Mouse (Mus musculus): ENCODE data around the gene Taf1d. TPM values are rescaled to one million over a fixed set of nuclear protein-coding genes. Genes with fewer than 3 reads are reported as not detected.
"Not testable (repeated sequence)": the region's sequence is repeated elsewhere in the genome, so short reads cannot be mapped to it uniquely, and the experiment has no call there.

Gene Taf1d
- total RNA-seq (2021): 129 and 161 TPM in 2 replicates
- long read RNA-seq, partial matches to known transcripts: 4 of 7 reads
- long read RNA-seq, other reads (novel, unspliced or antisense): 2 of 7 reads

- peak; percentile 98 for DNase-seq
Measured at GRCm38 (mm10) chr9:15305503-15306397, at the start of gene Taf1d. TSS of gene Taf1d (plus strand) at chr9:15306214.

DNA sequence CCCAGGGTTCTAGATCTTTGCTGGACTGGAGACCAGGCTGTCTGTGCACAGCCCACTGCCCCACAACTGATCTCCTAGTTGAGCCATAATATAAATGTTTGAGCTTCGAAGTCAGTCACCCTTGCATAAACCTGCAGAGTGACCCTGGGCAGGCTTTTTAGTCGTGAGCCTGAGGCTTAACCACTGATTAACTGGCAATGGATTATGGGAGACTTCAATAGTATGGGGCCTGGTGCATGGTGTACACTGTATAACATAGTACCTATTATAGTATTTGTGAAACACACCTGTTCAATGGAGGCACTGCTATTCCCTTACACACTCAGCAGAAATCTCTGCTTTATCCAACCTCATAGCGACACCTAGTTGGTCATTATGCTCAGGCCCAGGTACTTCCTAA lies 49.8 kb upstream of the Taf1d start:
- no peak for DNase-seq

- DNase-seq: no peak
Measured at GRCm38 (mm10) chr9:15261980-15262379, 44.0 kb upstream of the Taf1d start.

DNA sequence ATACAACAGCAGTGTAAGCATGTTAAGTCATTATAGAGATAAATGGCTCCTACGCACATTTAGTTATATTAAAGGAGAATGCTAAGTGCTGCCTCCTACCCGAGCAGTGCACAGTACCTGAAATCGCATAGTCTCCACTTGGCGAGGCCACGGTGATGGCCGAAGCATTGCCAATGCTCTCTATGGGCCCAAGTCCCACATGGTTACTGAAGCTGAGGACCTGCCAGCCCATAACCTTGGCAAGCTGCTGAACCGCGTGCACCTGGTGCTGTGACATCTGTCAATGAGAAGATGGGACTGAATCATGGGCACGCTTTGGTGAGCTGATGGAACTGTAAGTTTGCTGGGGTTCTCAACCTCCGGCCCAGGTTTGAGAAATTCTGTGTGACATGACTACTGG lies 42.5 kb upstream of the Taf1d start:
- DNase-seq: no peak

DNA sequence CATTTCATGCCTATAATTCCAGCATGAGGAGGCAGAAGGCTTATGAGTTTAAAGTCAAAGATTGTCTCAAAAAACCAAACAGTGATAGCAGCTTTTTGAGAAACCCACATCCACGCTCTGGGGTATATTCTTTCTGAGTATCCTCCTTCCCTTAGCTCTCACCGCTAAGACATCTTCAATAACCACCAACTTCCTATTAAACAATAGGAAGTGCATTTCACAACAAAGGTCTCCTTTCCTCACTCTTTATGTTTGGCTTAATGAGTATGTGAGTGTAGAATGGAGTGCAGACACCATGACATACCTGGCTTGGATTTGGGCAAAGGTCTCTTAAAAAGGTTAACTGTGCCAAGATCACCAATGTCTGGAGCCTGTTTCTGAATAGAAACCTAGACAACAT lies 32.0 kb upstream of the Taf1d start:
- no peak for DNase-seq

- DNase-seq: no peak
Measured at GRCm38 (mm10) chr9:15276855-15277254, 29.2 kb upstream of the Taf1d start.

DNA sequence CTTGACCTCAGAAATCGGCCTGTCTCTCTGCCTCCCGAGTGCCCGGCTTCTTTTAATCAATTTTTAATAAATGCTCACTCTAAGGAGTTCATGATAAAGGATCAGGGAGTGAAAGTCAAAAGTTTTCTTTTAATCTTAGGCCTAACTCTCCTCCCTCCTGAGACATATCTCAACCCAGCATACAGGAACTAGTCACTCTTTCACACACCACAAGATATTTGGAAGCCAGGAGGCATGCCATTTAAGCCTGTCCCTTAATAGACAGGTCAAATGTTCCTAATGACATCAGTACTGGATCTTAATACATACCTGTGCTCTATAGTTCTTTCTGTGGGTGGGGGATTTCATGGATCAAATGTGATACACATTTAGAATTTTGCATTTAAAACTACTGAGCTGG lies 27.7 kb upstream of the Taf1d start:
- DNase-seq: no peak

DNA sequence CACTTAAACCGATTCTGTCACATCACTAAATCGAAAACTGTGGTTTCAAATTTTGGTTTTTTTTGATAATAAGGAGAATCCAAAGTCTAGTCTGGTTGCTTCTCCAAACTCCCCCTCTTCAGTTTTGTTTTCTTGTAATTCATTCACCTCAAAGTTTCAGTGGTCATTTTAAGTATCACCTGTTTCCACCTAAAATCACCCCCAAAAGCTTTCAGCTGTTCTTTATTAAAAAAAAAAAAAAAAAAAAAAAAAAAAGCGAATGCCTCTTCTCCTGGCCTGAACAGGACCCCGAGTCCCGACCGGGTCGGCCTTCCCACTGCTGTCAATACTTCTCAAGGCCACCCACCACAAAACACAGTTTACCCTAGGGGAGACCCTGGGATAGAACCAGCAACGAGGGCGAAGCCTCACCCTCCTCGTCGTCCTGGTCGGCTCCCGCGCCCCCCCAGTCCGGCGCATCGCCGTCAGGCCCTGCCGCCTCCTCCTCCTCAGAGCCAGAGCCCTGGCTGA lies 26.8 kb upstream of the Taf1d start:
- DNase-seq: no peak

- DNase-seq: peak; percentile 93
Measured at GRCm38 (mm10) chr9:15279649-15280490, 26.1 kb upstream of the Taf1d start, which contains the start of gene Med17. TSS of gene Med17 (minus strand) at chr9:15279931.

GRCm38 (mm10) chr9:15280491-15280879 lies 25.5 kb upstream of the Taf1d start:
- DNase-seq: no peak

GRCm38 (mm10) chr9:15285443-15285842 lies 20.6 kb upstream of the Taf1d start:
- peak; percentile 26 for DNase-seq

DNA sequence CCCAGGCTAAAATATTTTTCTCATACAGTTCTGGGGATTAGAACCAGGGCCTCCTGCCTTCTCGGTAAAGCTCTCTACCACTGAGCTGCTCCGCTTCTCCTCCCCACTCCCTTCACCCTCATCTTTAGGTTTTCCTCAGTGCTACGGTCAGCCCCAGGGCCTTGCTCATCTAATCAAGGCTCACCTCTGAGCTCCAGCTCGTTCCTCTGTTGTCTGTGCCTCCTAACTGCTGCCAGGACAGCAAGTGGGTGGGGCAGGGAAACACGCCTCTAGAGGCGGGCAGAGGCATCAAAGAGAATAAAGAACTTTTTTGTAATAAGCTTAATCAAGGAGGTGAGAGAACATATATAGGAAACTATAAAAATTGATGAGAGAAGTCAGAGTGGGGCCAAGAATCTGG lies 18.2 kb upstream of the Taf1d start:
- DNase-seq: no peak

DNA sequence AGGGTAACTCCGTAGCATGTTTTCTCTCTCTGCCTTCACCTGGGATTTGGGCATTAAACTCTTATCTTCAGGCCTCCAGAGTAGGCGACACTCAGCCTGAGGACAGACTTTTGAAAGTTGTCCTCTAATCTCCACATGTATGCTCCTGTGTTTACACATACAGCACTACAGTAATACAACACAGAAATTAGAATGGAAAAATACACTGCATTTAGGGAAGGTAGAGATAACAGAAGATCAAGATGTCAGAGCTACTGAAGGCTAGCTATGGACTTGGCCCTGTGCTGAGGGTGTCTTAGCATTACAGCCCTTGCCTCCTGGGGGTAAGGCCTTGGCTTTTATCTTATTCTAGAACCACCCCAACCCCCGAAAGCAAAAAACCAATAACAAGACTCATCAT lies 17.6 kb upstream of the Taf1d start:
- DNase-seq: no peak

GRCm38 (mm10) chr9:15289251-15289650 lies 16.8 kb upstream of the Taf1d start:
- no peak for DNase-seq

GRCm38 (mm10) chr9:15297112-15297511 lies 8.9 kb upstream of the Taf1d start:
- DNase-seq: no peak

GRCm38 (mm10) chr9:15298451-15298850 lies 7.6 kb upstream of the Taf1d start:
- DNase-seq: no peak

- DNase-seq: no peak
Measured at GRCm38 (mm10) chr9:15300056-15300455, 6.0 kb upstream of the Taf1d start.

DNA sequence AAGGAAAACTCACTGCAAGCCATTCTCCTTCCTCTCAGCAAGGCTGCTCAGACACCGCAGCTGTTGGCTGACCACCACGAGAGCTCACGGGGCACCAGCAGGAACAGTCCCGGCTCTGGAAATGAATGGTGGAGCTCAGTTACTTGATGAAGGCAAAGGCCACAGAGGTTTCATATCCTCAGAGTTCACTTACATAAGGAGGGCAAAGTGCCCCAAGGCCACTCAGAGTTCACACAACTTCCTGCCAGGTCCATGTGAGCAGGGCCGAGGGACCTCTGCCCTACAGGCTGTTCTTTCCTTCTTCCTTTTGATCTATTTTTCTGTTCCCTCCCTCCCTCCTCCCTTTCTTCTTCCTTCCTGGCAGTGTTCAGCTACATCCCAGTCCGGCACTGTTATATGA lies 4.6 kb upstream of the Taf1d start:
- DNase-seq: peak; percentile 51

GRCm38 (mm10) chr9:15302006-15302405 lies 4.0 kb upstream of the Taf1d start:
- DNase-seq: not testable (repeated sequence)

- no peak for DNase-seq
Measured at GRCm38 (mm10) chr9:15302881-15303280, 3.1 kb upstream of the Taf1d start.

GRCm38 (mm10) chr9:15306398-15307119 lies 545 bp downstream of the Taf1d start, which contains the start of gene 4931406C07Rik:
TSS of gene 4931406C07Rik (minus strand) at chr9:15306448.
- no peak for DNase-seq

DNA sequence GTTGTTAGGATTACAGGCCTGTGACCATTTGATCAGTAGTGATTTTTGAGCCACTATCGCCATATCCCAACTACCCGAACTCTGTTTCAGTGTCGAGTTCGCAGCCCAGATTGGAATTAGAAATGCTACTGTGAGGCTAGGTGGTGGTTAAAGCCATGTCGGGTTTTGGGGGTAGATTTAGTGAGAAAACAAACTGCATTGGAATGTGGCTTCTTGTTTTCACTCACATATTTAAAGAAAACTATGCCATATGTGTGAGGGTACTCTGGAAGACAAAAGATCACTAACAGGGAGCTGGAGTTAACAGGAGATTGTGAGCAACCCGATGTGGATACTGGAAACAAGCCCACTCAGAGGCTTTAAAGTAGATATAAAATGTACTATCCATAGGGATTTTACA lies 1.2 kb downstream of the Taf1d start:
- no peak for DNase-seq

Measured in adrenal gland, postnatal 25 days (tissue).